Mouse (Mus musculus) 416B (cell line): ENCODE data around the gene St6galnac3.

Source experiments
- DNase-seq: peaks from one replicate; pipeline ENCODE4 v3.0.0; 2011; ENCODE audit warnings: low read depth

The St6galnac3 gene

DNA sequence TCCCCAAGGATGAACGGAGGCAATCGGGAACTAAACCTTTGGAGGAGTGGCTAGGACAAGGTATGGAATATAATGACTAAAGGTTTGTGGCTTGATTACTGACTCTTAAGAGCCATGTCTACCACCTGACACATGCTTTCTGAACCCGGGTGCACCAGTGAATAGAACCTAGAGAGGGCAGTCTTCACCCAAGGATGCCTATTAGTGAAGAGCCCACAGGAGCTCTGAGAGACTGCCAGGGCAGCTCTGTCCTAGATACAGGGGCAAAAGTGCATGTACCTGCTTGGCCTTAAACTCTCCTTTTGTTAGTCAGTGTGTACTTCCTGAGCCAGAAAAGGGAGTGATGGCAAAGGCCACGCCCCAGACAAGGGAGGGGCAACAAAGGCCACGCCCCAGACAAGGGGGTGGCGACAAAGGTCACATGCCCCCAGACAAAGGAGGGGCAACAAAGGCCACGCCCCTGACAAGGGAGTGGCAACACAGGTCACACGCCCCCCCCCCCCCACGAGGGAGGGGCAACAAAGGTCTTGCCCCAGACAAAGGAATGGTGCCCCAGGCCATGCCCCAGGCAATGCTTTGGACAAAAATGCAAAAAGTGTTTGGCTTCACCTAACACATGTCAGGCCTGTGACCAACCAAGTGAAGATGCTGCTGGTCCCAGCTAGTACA is 376.0 kb downstream of the St6galnac3 start:
- DNase-seq: no peak

DNA sequence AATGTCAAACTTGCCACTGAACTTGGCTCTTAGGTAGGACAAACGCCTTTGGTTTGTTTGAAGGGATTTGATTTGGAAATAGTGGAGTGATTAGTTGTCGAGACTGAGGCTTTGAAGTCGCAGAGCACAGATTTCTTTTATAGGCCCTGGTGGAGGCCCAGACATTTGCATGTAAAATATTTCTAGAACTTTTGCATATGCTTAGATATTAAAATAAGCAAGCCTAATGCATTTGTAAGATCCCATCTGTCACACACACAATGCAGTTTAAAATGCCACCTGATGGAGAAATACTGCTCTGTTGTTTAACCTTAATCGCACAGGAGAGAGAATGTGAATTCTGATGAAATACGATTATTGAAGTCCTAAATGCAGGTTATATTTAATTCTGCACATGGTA is 380.0 kb downstream of the St6galnac3 start:
- DNase-seq: no peak

DNA sequence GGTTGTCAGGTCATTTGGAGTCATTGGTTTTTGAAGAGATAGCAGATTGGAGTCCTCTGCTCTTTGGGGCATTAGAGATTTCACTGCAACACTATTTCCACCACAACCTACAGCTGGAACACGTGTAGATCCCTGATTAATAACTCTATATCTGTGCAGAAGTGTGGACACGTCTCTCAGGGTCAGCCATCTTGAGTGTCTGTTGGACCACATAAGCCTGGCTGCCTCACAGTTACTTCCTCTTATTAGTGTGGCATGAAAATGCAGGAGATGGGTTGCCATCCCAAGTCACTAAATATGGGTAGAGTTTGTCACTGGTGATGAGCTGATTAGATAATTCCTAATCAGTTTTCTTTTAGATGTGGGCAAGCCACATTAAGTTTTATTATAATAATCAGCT is 385.0 kb downstream of the St6galnac3 start:
- no peak for DNase-seq

DNA sequence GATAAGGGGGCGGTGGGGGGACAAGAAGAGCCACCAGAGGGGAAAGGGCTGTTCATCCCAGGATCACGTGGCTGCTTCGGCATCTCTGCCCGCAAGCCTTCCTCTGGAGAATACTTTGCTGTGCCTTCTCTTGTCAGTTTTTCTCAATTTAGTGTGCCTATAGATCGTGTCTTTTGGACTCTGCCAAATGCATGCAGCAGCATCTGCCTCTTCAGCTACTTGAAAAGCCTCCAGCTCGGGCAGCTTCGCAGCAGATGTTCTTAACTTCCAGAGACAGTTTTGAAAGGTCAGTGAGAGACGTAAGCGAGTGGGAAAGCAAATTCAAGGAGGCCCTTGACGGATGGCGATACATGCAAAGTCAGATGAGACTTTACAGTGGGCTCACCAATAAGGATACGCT is 385.9 kb downstream of the St6galnac3 start:
- no peak for DNase-seq

DNA sequence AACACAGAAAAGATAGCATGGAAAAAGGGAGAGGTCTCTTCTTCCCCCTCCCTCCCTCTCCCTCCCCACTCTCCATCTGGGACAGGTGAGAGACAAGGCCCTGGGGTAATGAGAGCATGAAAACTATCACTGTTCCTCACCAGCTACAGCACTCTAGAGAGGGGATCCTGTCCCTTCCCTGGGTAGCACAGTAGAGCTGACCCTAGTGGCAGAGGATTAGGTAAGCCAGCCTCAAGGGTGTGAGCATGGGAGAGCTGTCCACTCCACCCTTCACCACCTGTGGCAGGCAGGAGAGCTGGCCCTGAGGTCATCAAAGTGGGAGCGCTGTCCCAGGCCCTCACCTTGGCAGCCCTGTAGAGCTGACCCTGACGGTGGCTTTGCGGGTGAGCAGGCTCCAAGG is 387.2 kb downstream of the St6galnac3 start:
- no peak for DNase-seq

DNA sequence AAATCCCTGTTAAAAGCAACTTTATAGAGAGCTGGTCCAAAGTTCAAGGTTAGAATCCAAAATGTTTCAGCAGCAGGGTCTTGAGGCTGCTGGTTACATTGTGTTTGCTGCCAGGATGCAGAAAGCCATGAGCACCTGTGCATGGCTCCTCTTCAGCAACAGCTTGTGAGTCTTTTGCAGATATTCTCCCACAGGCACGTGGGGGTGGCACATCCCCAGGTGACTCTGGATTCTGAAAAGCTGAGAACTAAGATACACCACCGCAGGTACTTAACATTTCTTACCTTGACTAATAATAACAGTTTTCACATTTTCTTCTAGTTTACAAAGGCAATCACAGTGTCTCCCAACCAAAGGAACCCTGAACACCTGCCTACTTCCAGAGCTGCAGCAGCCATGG is 387.8 kb downstream of the St6galnac3 start:
- no peak for DNase-seq

DNA sequence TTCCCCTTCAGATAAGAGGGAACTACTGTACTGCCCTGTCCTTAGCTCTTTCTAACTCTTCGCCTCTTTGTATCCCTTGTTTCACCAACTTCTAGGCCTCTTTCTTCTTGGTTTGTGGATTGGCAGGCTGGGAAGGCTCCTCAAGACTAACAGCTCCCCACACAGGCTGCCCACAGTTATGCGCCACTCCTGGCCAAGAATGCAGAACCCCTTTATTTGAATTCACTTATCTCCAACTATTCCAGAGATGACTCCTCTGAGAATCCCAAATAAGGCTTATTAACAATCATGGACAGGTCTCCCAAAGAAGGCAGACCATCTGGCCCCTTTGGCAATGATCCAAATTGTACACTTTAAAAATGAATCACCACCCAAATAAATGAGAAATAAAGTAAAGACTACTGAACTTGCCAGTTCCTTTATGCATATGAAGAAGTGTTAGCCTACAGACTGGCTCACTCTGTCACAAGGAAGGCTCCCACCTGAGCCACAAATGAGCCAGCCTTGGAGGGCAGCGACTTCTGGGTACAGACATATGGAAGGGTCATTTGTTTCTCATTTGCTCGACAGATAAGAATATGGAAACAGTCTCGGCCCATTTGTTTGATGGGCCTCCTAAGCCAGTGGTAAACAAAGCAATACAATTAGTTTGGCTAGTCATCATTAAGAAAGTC is 390.7 kb downstream of the St6galnac3 start:
- DNase-seq: no peak

DNA sequence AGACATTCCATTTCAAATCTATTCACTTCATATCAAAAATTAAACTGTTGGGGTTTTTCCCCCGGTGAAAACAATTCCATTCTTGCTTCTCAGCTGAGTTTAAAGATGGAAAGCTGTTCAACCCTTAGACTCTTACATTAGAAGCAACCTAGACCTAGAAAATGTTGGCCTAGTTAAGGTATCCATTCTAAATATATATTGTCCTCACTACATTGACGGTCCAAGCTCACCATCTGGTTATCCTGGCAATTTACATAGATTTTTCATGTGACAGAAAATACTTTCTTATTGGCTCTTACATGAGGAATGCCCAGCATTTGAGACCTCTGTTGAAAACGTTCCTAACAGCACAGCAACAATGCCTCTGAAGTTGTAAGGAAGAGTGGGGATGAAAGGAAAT is 400.7 kb downstream of the St6galnac3 start:
- no peak for DNase-seq

DNA sequence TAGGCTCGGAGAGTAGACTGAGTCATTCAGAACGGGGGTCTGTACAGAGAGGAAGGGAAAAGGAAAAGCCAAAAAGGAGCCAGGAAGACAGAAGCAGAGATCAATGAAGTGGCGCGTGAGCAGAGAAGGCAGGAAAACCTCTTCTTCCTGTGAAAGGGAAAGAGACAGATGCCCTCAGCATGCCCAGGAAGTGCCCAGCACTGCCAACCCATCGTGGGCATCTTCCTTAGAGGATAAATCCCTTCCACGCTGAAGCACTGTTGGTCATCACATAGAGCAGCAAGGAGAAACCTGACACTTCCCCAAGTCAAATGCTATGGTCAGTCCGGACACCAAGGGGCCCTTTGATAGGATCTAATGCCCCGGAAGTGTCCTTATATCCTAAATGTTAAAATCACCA is 401.5 kb downstream of the St6galnac3 start:
- DNase-seq: no peak

DNA sequence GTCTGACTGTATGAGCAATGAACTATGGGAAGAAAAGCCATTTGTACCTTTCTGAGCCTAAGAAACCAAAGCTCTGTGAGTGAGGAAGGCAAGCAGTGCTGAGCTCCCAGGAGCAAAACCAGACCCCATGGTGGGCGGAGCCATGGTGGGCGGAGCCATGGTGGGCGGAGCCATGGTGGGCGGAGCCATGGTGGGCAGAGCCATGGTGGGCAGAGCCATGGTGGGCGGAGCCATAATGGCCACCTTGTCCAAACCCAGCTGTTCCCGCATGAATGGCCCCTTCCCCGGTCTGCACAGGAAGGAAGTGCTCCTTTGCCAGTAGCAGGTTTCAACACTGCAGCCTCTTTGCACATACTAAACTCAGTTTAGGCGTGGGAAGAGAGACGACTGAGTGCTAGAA is 411.4 kb downstream of the St6galnac3 start:
- DNase-seq: no peak

DNA sequence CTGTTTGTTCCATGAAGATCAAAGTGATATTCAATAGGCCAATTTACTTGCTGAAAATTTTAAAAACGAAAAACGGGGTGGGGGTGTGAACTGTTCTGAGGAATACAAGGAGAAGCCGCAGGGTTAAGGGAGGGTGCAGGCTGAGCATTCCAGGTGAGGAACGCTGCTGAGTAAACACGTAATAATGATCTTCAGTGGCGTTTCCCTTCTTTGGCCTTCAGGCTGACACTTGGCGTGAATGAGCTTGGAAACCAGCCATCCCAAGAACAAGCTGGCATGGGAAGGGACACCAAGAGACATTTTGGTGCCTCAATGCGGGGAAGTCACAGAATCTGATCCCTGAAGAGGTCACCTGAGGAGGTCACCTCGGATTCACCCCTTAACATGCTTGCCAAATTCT is 411.8 kb downstream of the St6galnac3 start:
- DNase-seq: no peak

DNA sequence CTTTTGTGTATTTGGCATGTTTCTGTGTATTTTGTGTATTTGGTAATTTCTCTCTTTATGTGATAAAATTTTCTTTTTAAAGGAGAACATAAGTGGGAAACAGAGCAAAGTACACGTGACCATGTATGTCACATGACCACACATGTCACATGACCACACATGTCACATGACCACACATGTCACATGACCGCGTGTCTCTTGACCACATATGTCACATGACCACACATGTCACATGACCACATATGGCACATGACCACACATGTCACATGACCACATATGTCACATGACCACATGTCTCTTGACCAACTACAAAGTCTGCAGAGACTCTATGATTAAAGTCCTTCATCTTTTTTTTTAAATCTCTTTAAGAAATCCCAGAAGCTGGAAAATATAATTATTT is 413.0 kb downstream of the St6galnac3 start:
- DNase-seq: peak; percentile 1

DNA sequence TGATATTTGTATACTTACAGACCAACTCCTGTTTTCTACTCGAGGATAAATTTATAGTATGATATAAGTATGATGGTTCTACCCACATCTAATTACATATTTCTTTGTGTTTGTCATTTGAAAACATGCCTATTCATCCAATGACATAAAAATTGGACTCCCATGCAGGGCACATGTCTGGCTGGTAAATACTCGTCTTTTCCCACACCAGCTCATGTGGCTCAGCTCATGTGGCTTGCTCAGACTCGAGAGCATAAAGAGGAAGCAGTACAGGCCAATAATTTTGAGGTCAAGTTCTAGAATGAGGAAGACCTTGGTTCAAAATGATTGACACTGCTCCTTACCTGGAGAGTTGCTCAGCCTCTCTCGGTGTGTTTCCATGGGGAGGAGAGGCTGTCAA is 416.6 kb downstream of the St6galnac3 start:
- DNase-seq: no peak

DNA sequence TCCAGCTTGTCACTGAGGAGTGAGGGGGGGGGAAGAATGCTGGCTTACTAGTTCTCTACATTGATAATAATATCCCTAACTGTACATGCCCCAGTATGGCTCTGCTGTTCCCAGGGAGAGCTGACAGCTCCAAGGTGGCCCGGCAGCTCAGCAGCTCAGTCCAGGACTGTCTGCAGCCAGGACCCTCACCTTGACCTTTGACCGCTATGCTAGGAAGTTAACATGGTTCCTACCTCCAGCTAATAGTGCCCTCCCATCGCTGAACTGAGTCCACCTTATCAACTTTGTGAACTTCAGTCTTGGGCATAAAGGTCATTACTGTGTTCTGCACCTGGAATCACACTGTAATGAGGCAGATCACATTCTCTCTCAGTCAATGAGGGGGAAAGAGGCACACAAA is 419.8 kb downstream of the St6galnac3 start:
- DNase-seq: no peak

DNA sequence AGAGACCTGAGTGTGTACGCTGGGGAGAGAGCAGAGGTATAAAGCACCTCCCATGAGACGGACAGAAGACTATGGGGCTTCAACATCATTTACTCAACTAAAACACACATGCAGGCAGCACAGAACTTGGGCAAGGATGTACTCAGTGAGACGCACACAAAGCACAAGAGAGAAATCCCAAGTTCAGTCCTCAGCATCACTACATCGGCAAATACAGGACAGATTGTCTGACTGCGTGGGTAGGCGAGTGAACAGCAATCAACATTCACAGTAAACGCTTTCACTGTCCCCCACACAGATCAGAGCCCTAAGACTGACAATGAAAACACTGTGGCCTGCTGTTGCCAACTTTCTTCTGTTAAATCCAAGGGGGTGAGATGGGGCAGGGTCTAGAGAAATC is 422.6 kb downstream of the St6galnac3 start:
- DNase-seq: no peak

DNA sequence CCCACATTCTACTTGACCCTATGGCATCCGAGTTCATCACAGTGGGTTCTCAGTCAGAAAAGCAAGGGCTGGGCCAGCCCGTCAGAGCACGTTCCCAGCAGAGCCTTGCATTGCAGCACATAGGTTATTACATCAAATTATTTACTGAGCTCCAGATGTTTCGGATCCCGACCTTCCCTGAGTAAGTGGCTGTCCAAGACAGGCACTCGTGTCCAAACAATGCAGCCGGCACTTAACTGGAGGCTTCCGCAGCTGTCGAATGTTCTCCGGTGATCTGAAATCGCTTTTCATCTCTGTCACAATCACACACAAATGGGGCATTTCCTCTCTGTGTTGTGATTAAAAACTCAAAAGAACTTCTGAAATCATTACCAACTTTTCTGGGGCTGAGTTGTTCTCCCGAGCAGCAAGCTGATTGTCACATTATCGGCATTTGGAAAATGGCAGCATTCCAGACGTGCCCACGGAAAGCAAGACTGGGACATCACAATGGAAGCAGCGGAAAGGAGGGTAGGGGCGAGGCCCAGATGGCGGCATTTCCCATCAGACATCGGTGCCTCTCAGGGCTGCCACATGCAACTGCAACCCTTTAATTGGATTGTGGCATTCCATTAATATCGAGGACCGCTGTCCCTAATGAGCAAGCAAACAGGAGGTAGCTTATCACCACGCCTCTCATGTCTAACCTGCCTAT is 428.5 kb downstream of the St6galnac3 start:
- no peak for DNase-seq

DNA sequence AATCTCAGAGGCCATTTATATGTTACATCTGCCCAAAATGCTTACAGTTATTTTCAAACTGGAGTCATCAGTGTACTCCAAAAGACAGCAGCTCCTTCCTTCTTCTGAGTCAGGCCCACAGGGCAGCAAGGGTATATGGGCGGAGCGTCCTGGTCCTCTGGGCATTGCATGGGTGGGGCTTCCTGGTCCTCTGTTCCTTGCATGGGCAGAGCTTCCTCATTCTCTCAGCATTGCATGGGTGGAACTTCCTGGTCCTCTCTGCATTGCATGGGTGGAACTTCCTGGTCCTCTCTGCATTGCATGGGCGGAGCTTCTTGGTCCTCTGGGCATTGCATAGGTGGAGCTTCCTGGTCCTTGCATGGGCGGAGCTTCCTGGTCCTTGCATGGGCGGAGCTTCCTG is 432.1 kb downstream of the St6galnac3 start:
- DNase-seq: no peak

DNA sequence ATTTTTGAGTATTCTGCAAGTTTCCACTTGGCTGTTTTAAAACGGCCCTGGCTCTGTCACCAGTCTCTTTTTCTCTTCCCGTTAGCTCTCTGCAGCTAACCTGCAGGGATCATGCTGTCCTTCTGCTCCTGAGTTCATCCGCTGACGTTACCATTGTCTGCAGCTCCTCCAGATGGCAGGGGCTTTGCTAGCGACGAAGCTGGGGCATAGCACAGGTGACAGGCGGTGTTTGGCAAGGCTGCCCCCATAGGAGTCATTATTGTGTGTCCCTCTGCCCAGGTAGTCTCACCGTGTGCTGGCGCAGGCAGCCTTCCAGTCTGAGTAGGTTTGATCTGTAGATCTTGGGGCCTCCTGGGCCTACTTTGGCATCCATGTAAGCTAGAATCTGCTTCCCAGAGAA is 432.6 kb downstream of the St6galnac3 start:
- DNase-seq: no peak

DNA sequence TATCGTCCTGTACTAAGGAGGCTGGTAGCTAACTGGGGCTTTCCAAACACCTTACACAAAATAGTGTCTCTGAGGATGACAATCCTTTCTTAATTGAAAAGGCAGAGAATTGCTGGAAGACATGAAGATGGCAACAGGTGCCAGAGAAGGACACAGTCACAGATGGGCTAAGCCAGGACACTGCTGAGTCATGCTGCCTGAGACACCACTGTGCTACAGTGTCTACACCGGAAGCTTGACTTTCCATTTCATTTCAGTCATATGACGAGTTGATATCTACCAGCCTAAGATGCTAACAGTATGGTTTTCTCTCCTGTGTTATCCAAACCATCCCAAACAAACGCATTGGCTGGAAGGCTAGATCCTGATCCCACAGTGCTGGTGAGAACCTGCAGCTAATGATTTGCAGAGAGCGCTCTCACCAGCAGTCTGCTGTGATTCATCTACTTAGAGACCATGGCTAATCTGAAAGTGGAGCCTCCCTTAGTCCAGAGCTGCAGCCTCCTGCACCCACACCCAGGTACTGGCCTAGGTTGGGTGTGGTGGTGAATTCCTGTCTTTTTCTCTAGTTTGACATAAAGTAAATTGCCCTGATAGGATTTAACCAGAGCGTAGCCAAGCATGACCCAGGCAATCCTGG is 433.4 kb downstream of the St6galnac3 start:
- DNase-seq: no peak

DNA sequence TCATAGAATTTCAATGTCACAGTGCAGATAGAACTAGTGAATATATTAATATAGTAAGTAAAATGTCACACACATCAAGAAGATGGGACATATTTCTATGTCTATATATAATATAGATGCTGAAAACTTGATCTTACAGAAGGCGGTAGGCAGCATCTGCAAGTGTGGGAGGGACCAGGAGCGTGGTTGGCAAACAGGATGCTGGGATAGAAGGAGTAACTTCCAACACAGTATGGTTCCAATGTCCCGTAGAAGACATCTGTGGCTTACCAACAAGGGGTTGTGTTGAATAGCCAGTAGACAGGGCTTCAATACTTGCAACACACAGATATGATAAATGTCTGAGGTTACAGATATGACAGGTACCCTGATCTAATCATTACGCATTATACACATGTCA is 435.0 kb downstream of the St6galnac3 start:
- DNase-seq: no peak

DNA sequence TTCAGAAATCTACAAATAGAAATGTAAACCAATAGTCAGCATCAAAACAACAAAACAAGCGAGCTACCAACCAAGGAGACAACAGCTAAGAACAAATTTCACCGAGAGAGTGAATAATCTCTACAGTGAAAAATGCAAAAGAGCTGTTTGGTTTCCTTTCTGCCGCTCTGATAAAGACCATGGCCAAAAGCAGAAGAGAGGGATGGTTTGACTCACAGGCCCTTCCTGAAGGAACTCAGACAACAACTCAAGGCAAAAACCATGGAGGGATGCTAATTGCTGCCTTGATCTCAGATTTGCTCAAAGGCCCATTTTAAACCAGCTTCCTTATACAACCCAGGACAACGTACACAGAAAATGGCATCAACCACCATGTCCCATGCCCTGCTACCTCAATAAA is 437.4 kb downstream of the St6galnac3 start:
- no peak for DNase-seq

DNA sequence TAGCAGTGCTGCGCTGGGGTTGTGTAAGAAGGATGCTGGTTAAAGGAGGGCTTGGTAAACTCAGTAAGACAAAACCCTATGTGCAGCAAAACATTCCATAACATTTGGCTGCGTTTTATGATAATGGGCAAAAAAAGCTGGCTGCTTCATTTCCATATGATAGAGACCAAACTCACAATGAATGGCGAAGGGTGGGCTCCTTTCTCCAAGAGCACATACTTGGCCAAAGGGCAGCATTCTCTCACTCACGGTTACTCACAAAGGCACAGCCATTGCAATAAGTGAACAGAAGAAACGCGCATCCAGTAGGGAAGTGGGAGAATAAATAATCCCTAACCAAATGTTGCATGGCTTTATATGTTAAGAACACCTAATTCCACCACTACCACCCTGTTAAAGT is 437.9 kb downstream of the St6galnac3 start:
- DNase-seq: no peak

DNA sequence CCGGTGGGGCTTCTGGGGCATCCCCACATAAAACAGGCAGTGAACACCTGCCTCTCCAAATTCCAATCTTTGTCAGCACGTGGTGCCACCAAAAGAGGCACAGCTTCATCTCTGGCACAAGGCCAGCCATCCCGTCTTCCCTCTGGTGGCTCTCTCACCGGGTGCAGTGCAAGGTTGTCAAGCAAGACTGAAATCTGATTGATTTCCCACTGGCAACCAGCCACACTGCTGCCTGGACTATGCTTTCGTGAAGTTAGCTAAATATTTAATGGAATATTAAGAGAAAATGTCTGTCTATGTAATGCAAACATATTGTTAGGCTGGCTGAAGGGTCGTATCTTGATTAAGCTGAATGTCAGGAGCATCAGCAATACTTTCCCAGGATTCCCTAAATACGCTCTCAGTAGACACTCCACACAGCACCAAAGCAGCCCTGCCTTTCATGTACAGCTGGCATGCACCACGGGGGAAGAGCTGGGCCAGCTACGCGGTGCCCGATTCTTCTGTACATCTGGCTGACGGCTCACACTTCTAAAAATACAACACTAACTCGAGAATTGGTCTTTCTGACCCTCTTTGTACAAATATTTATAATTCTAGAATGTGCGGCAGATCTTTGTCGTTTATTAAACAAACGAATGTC is 442.7 kb downstream of the St6galnac3 start:
- DNase-seq: no peak
